12 mouse cellular contexts compared by ENCODE assay signal in the genomic region with DNA sequence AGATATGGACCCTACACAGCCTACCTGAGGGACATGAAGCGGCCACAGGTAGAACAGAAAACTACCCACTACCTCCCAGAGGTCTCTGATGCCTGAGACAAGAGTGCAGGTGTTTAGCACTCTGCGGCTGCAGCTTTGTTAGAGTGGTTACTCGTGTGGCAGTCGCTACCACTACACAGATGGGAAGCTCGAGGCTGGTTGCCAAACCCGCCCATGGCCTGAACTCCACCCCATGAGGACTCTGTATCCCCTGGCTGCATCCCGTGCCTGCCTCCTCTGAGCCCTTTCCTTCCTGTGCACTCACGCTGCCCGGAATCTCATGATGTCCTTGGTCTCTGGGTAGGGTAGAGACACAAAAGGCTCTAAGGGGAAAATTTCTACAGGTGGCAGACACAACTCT.
"Had no signal": no experiment of that assay in that cellular context is flagged by ENCODE, and none has a peak within 500 bp of the region (broad histone marks: within the 10 kb centered on the region; RNA-seq: fewer than 3 reads in every experiment).

No protein-coding gene starts in this region.

- DNase-seq: gastrocnemius, postnatal 14 days; gastrocnemius, postnatal 36 days; heart, adult 11 months; heart, adult 2 months; heart, postnatal 14 days; heart, postnatal 36 days; kidney, adult 11 months; kidney, adult 2 months; kidney, adult 9 months; kidney, postnatal 14 days; kidney, postnatal 36 days; left cerebral cortex, postnatal 4 days had no signal
